Mouse (Mus musculus) forebrain, postnatal 0 days (tissue): ENCODE measurements at regions not wholly inside any gene's neighbourhood (a gene's known extent, or its start where the extent isn't known, plus 50 kb on each side); places are given as distances from the start of the nearest gene placed in this dataset.

Source experiments
- ATAC-seq: fragments of 200-750 bp; cut with Nextera tagmentation; 2 replicates; pipeline ENCODE4 v1.8.0; 2017; ENCODE audit warnings: mild to moderate bottlenecking, moderate library complexity
- DNase-seq: peaks from one replicate; pipeline ENCODE4 v3.0.0-alpha.2; 2015
- H3K27ac ChIP-seq: fragments of 300-500 bp; sonication (generic); 2 replicates; pipeline ENCODE4 v1.5.1; 2014; ENCODE audit warnings: low read depth, mild to moderate bottlenecking, antibody characterized with exemption, low read length, moderate library complexity, mixed read lengths
- H3K27me3 ChIP-seq: fragments of 300-500 bp; sonication (generic); 2 replicates; pipeline ENCODE4 v1.6.1; 2014; ENCODE audit warnings: mild to moderate bottlenecking, low read length, mixed read lengths; ENCODE audit not compliant: insufficient read depth
- H3K36me3 ChIP-seq: fragments of 300-500 bp; sonication (generic); 2 replicates; pipeline ENCODE4 v1.6.1; 2014; ENCODE audit warnings: mild to moderate bottlenecking, moderate library complexity; ENCODE audit not compliant: insufficient read depth
- H3K4me1 ChIP-seq: fragments of 300-500 bp; sonication (generic); 2 replicates; pipeline ENCODE4 v1.6.1; 2014; ENCODE audit warnings: antibody characterized with exemption; ENCODE audit not compliant: insufficient read depth
- H3K4me2 ChIP-seq: fragments of 300-500 bp; sonication (generic); 2 replicates; pipeline ENCODE4 v1.6.1; 2014; ENCODE audit warnings: low read depth, mild to moderate bottlenecking, moderate library complexity
- H3K4me3 ChIP-seq: fragments of 300-500 bp; sonication (generic); 2 replicates; pipeline ENCODE4 v1.5.1; 2014; ENCODE audit warnings: low read depth, low read length, mixed read lengths
- H3K9ac ChIP-seq: fragments of 300-500 bp; sonication (generic); 2 replicates; pipeline ENCODE4 v1.6.1; 2014; ENCODE audit warnings: mild to moderate bottlenecking
- H3K9me3 ChIP-seq: fragments of 300-500 bp; sonication (generic); 2 replicates; pipeline ENCODE4 v1.6.1; 2016; ENCODE audit warnings: low read length
- CTCF ChIP-seq: sonication (generic); IDR thresholded peaks from 2 replicates; pipeline ENCODE4 v1.5.1; 2016; ENCODE audit warnings: antibody characterized with exemption, control low read depth, low read depth
- WGBS: fragments of 180-500 bp; shearing (Covaris S2); extraction: QIAGEN DNeasy Blood & Tissue Kit; methylation state at CpG from one replicate; pipeline ENCODE4 v1.1.7; 2014; 5-methylcytosine and 5-hydroxymethylcytosine counted together

- Histone ChIP-seq H3K27me3 (no peaks in the 10 kb centered on the region), H3K4me1 (no peaks in the 10 kb centered on the region), H3K36me3 (no peaks in the 10 kb centered on the region), H3K9me3 (no peaks in the 10 kb centered on the region), H3K4me2 (no peak overlapping the region), H3K9ac (no peak overlapping the region), H3K27ac (no peak overlapping the region), H3K4me3 (no peak overlapping the region)
- DNase-seq: peak; percentile 42
- no peak for TF ChIP-seq CTCF
- ATAC-seq: no peak
- 80% methylated on average over 4 of the region's 4 CpGs for WGBS
Measured at GRCm38 (mm10) chr14:102898445-102898844, 84.0 kb downstream of the Kctd12 start.

GRCm38 (mm10) chr14:102897039-102897438 lies 85.4 kb downstream of the Kctd12 start:
- Histone ChIP-seq H3K4me3 (no peak overlapping the region), H3K36me3 (no peaks in the 10 kb centered on the region), H3K27me3 (no peaks in the 10 kb centered on the region), H3K4me2 (no peak overlapping the region), H3K9me3 (no peaks in the 10 kb centered on the region), H3K4me1 (no peaks in the 10 kb centered on the region), H3K27ac (no peak overlapping the region), H3K9ac (no peak overlapping the region)
- ATAC-seq (no peak), DNase-seq (no peak)
- WGBS: 74% methylated on average over 1 of the region's 1 CpGs
- TF ChIP-seq CTCF: no peak

GRCm38 (mm10) chr14:102896527-102896926 lies 85.9 kb downstream of the Kctd12 start:
- H3K4me3 ChIP-seq: no peak overlapping the region
- H3K4me2 ChIP-seq: no peak overlapping the region
- DNase-seq (no peak), ATAC-seq (no peak)
- WGBS: 82% methylated on average over 3 of the region's 3 CpGs
- no peak overlapping the region for H3K27ac ChIP-seq
- TF ChIP-seq CTCF: no peak
- H3K27me3 ChIP-seq: no peaks in the 10 kb centered on the region
- H3K9ac ChIP-seq: no peak overlapping the region
- no peaks in the 10 kb centered on the region for H3K36me3 ChIP-seq
- no peaks in the 10 kb centered on the region for H3K9me3 ChIP-seq
- no peaks in the 10 kb centered on the region for H3K4me1 ChIP-seq

- ATAC-seq (no peak), DNase-seq (no peak)
- no peak overlapping the region for H3K9ac ChIP-seq
- no peaks in the 10 kb centered on the region for H3K27me3 ChIP-seq
- H3K4me3 ChIP-seq: no peak overlapping the region
- no peak overlapping the region for H3K27ac ChIP-seq
- H3K4me1 ChIP-seq: no peaks in the 10 kb centered on the region
- TF ChIP-seq CTCF: no peak
- no peaks in the 10 kb centered on the region for H3K9me3 ChIP-seq
- 80% methylated on average over 7 of the region's 7 CpGs for WGBS
- no peak overlapping the region for H3K4me2 ChIP-seq
- no peaks in the 10 kb centered on the region for H3K36me3 ChIP-seq
Measured at GRCm38 (mm10) chr14:102893241-102893640, 89.2 kb downstream of the Kctd12 start.

GRCm38 (mm10) chr14:102891552-102891951 lies 90.9 kb downstream of the Kctd12 start:
- H3K9me3 ChIP-seq: no peaks in the 10 kb centered on the region
- ATAC-seq: no peak
- H3K4me1 ChIP-seq: no peaks in the 10 kb centered on the region
- H3K4me3 ChIP-seq: no peak overlapping the region
- no peak overlapping the region for H3K9ac ChIP-seq
- no peak for TF ChIP-seq CTCF
- H3K27ac ChIP-seq: no peak overlapping the region
- no peaks in the 10 kb centered on the region for H3K36me3 ChIP-seq
- no peak for DNase-seq
- 33% methylated on average over 4 of the region's 4 CpGs for WGBS
- no peaks in the 10 kb centered on the region for H3K27me3 ChIP-seq
- no peak overlapping the region for H3K4me2 ChIP-seq

- H3K4me1 ChIP-seq: no peaks in the 10 kb centered on the region
- H3K4me2 ChIP-seq: no peak overlapping the region
- H3K9ac ChIP-seq: no peak overlapping the region
- DNase-seq (no peak), ATAC-seq (peak; percentile 56; the same call in 1 of the 2 replicates)
- H3K27ac ChIP-seq: no peak overlapping the region
- 85% methylated on average over 2 of the region's 2 CpGs for WGBS
- H3K27me3 ChIP-seq: no peaks in the 10 kb centered on the region
- H3K36me3 ChIP-seq: no peaks in the 10 kb centered on the region
- no peaks in the 10 kb centered on the region for H3K9me3 ChIP-seq
- TF ChIP-seq CTCF: no peak
- no peak overlapping the region for H3K4me3 ChIP-seq
Measured at GRCm38 (mm10) chr14:102885240-102885598, 97.2 kb downstream of the Kctd12 start.

- peak; percentile 58 for ATAC-seq
- WGBS: 89% methylated on average over 10 of the region's 10 CpGs
- TF ChIP-seq CTCF: no peak
Measured at GRCm38 (mm10) chr14:102884539-102885239, 97.7 kb downstream of the Kctd12 start.

More at GRCm38 (mm10) chr14:102884539-102885239, 97.7 kb downstream of the Kctd12 start:
- Histone ChIP-seq H3K27ac (no peak overlapping the region), H3K36me3 (no peaks in the 10 kb centered on the region), H3K9ac (no peak overlapping the region), H3K27me3 (no peaks in the 10 kb centered on the region), H3K4me2 (no peak overlapping the region), H3K9me3 (no peaks in the 10 kb centered on the region), H3K4me1 (no peaks in the 10 kb centered on the region), H3K4me3 (no peak overlapping the region)
- DNase-seq: no peak
